Mouse (Mus musculus): ENCODE measurements around the gene Usp24. TPM values are rescaled to one million over a fixed set of nuclear protein-coding genes. Genes with fewer than 3 reads are reported as not detected.

Usp24 gene
- total and polyA plus RNA-seq, 3 experiments = 27.0 to 40.8 (median 31.9) TPM

GRCm38 (mm10) chr4:106328704-106329103 is 12.7 kb downstream of the Usp24 start:
- no peak overlapping the region for H3K27ac ChIP-seq (ENCODE audit: control insufficient read depth, low read depth, low read length)
- H3K9me3 ChIP-seq (replicated peaks; ENCODE audit: insufficient read depth, low read length) = no peaks in the 10 kb centered on the region
- peaks cover 56% of the 10 kb centered on the region for H3K79me2 ChIP-seq (ENCODE audit: control insufficient read depth, insufficient read depth, low read length, poor library complexity)
- peaks cover 13% of the 10 kb centered on the region in 2 experiments for H3K4me1 ChIP-seq (ENCODE audit: control insufficient read depth in 1 of 2, insufficient read depth in 2 of 2, low read length in 2 of 2)
- H3K4me3 ChIP-seq (ENCODE audit: control insufficient read depth in 1 of 2, insufficient read depth in 1 of 2, low read depth in 2 of 2, low read length in 2 of 2) = no peak overlapping the region
- H3K36me3 ChIP-seq (ENCODE audit: control insufficient read depth in 1 of 2, insufficient read depth in 2 of 2, low read length in 2 of 2) = peaks cover 8 to 24% of the 10 kb centered on the region in 2 experiments
- no peak overlapping the region for H3K9ac ChIP-seq (ENCODE audit: control insufficient read depth, low read depth, low read length, poor library complexity, severe bottlenecking)
- DNase-seq (ENCODE audit: low read depth, low spot score) = peak; percentile 88
- H3K27me3 ChIP-seq (ENCODE audit: control insufficient read depth in 1 of 2, insufficient read depth in 2 of 2, low read length in 2 of 2) = no peaks in the 10 kb centered on the region
- TF ChIP-seq POLR2A (IDR thresholded peaks at IDR 0.05; ENCODE audit: control insufficient read depth in 1 of 2, insufficient read depth in 1 of 2, low read depth in 1 of 2, low read length in 2 of 2, poor library complexity in 1 of 2) (no peak), NELFE (IDR thresholded peaks at IDR 0.05; ENCODE audit: low read depth, low read length) (no peak), MXI1 (IDR thresholded peaks at IDR 0.05; ENCODE audit: low read depth, low read length) (peak; percentile 24; the same call in 1 of the 2 replicates), BHLHE40 (IDR thresholded peaks at IDR 0.05; ENCODE audit: borderline replicate concordance, low read depth, low read length) (no peak), ZNF384 (IDR thresholded peaks at IDR 0.05; ENCODE audit: low read depth, low read length) (no peak), POLR2AphosphoS2 (IDR thresholded peaks at IDR 0.05; ENCODE audit: low read length) (no peak), HCFC1 (IDR thresholded peaks at IDR 0.05; ENCODE audit: low read depth, low read length) (no peak), ETS1 (IDR thresholded peaks at IDR 0.05; ENCODE audit: low read depth, low read length) (peak; percentile 85), MYC (IDR thresholded peaks at IDR 0.05; ENCODE audit: low read depth, low read length) (0 out of 2 replicates have a peak, but pooled peaks have one; percentile 12), RCOR1 (IDR thresholded peaks at IDR 0.05; ENCODE audit: low read depth, low read length) (peak; percentile 78; the same call in 1 of the 2 replicates), USF1 (IDR thresholded peaks at IDR 0.05; ENCODE audit: low read depth, low read length) (0 out of 2 replicates have a peak, but pooled peaks have one; percentile 7), SIN3A (IDR thresholded peaks at IDR 0.05; ENCODE audit: low read length) (peak; percentile 69), ZMIZ1 (IDR thresholded peaks at IDR 0.05; ENCODE audit: low read depth, low read length) (no peak), E2F4 (IDR thresholded peaks at IDR 0.05; ENCODE audit: borderline replicate concordance, low read depth, low read length) (no peak), CTCF (IDR thresholded peaks at IDR 0.05 in 2 of 3, conservative IDR thresholded peaks at IDR 0.05 in 1 of 3; ENCODE audit: control insufficient read depth in 1 of 3, insufficient read depth in 1 of 3, low read depth in 2 of 3, low read length in 3 of 3, poor library complexity in 1 of 3, severe bottlenecking in 1 of 3) (no peak), TBP (IDR thresholded peaks at IDR 0.05; ENCODE audit: low read depth, low read length) (no peak), MAZ (IDR thresholded peaks at IDR 0.05; ENCODE audit: low read depth, low read length) (no peak), ZKSCAN1 (IDR thresholded peaks at IDR 0.05; ENCODE audit: low read depth, low read length) (no peak), TAL1 (IDR thresholded peaks at IDR 0.05; ENCODE audit: low read length) (no peak), UBTF (IDR thresholded peaks at IDR 0.05; ENCODE audit: borderline replicate concordance, insufficient read depth, low read depth, low read length) (no peak), GATA1 (IDR thresholded peaks at IDR 0.05; ENCODE audit: low read depth, low read length) (0 out of 2 replicates have a peak, but pooled peaks have one; percentile 18), MYB (IDR thresholded peaks at IDR 0.05; ENCODE audit: low read depth, low read length) (no peak), USF2 (IDR thresholded peaks at IDR 0.05; ENCODE audit: borderline replicate concordance in 1 of 2, insufficient read depth in 1 of 2, low read depth in 1 of 2, low read length in 2 of 2) (no peak), KAT2A (conservative IDR thresholded peaks at IDR 0.05; ENCODE audit: low read depth, low read length) (no peak), GABPA (IDR thresholded peaks at IDR 0.05; ENCODE audit: low read depth, low read length) (no peak), JUND (IDR thresholded peaks at IDR 0.05; ENCODE audit: low read depth, low read length) (no peak), MAFK (IDR thresholded peaks at IDR 0.05; ENCODE audit: borderline replicate concordance, low read depth, low read length) (no peak), TCF12 (IDR thresholded peaks at IDR 0.05; ENCODE audit: low read depth, low read length) (0 out of 2 replicates have a peak, but pooled peaks have one; percentile 16), RAD21 (IDR thresholded peaks at IDR 0.05; ENCODE audit: low read depth, low read length) (no peak), POLR2AphosphoS5 (IDR thresholded peaks at IDR 0.05; ENCODE audit: borderline replicate concordance, low read depth, low read length) (no peak), MAX (IDR thresholded peaks at IDR 0.05; ENCODE audit: low read length) (no peak), MEF2A (IDR thresholded peaks at IDR 0.05; ENCODE audit: extremely low read depth, insufficient replicate concordance, low read depth, low read length, poor library complexity, severe bottlenecking) (no peak), CHD2 (IDR thresholded peaks at IDR 0.05; ENCODE audit: low read length) (no peak), CHD1 (IDR thresholded peaks at IDR 0.05; ENCODE audit: low read depth, low read length) (no peak), SMC3 (IDR thresholded peaks at IDR 0.05; ENCODE audit: low read depth, low read length) (no peak), ELF1 (IDR thresholded peaks at IDR 0.05; ENCODE audit: low read depth, low read length) (peak; percentile 62; the same call in 1 of the 2 replicates), EP300 (IDR thresholded peaks at IDR 0.05; ENCODE audit: low read depth in 1 of 2, low read length in 2 of 2) (peak; percentile 41 to 52; a peak in 1 of 4 replicates), ZC3H11A (IDR thresholded peaks at IDR 0.05; ENCODE audit: low read depth, low read length) (no peak)
